Mouse (Mus musculus) CH12.LX (cell line): Measurements from ENCODE around the gene Gm8369.

ENCODE experiments used
- CTCF ChIP-seq, 2 experiments: IDR thresholded peaks in 1 of 2; conservative IDR thresholded peaks in 1 of 2; 2 replicates each; pipeline ENCODE4 v1.5.1; 2011 to 2012; ENCODE audit warnings: low read depth in 2 of 2, low read length in 2 of 2, improper control_type of control experiment in 1 of 2, inconsistent platforms in 1 of 2, mild to moderate bottlenecking in 1 of 2, moderate library complexity in 1 of 2
- MYC ChIP-seq: IDR thresholded peaks from 2 replicates; pipeline ENCODE4 v1.6.1; 2011; ENCODE audit warnings: low read depth, mild to moderate bottlenecking, improper control_type of control experiment, low read length
- POLR2A ChIP-seq: IDR thresholded peaks from 2 replicates; pipeline ENCODE4 v1.6.1; 2011; ENCODE audit warnings: low read depth, mild to moderate bottlenecking, improper control_type of control experiment, low read length
- USF1 ChIP-seq: IDR thresholded peaks from 2 replicates; pipeline ENCODE4 v1.6.1; 2014; ENCODE audit warnings: low read depth, mild to moderate bottlenecking, inconsistent platforms, low read length, improper control_type of control experiment
- ZMIZ1 ChIP-seq: IDR thresholded peaks from 2 replicates; pipeline ENCODE4 v1.6.1; 2012; ENCODE audit warnings: low read depth, mild to moderate bottlenecking, inconsistent platforms, low read length, improper control_type of control experiment

GRCm38 (mm10) chr19:11516845-11517244 is 31.1 kb downstream of the Gm8369 start:
- TF ChIP-seq CTCF (conservative IDR thresholded peaks at IDR 0.05 in 1 of 2, IDR thresholded peaks at IDR 0.05 in 1 of 2; ENCODE audit: low read depth in 2 of 2, low read length in 2 of 2) (no peak), ZMIZ1 (no peak), POLR2A (no peak), MYC (no peak), USF1 (no peak)
